Mouse (Mus musculus) stomach, embryonic 16.5 days (tissue): ENCODE measurements around the gene Acp7. TPM values are rescaled to one million over a fixed set of nuclear protein-coding genes. Genes with fewer than 3 reads are reported as not detected.
"Not testable (repeated sequence)": the region's sequence is repeated elsewhere in the genome, so short reads cannot be mapped to it uniquely, and the experiment has no call there.

Experiments used
- ATAC-seq: fragments of 200-750 bp; cut with Nextera tagmentation; 2 replicates; pipeline ENCODE4 v1.8.0; 2017; ENCODE audit warnings: moderate number of reproducible peaks, moderate TSS enrichment; ENCODE audit not compliant: insufficient read depth, low FRiP score
- H3K27ac ChIP-seq: fragments of 300-500 bp; sonication (generic); 2 replicates; pipeline ENCODE4 v1.5.1; 2014; ENCODE audit warnings: low read length
- H3K27me3 ChIP-seq: fragments of 300-500 bp; sonication (generic); 2 replicates; pipeline ENCODE4 v1.6.1; 2014; ENCODE audit warnings: low read length, control low read depth, mixed read lengths; ENCODE audit not compliant: control insufficient read depth, insufficient read depth
- H3K36me3 ChIP-seq: fragments of 300-500 bp; sonication (generic); 2 replicates; pipeline ENCODE4 v1.6.1; 2014; ENCODE audit warnings: low read length; ENCODE audit not compliant: control insufficient read depth, insufficient read depth
- H3K4me1 ChIP-seq: fragments of 300-500 bp; sonication (generic); 2 replicates; pipeline ENCODE4 v1.6.1; 2014; ENCODE audit warnings: low read length, control low read depth, mixed read lengths; ENCODE audit not compliant: control insufficient read depth, insufficient read depth
- H3K4me2 ChIP-seq: fragments of 300-500 bp; sonication (generic); 2 replicates; pipeline ENCODE4 v1.6.1; 2014; ENCODE audit warnings: low read depth, low read length, mixed read lengths
- H3K4me3 ChIP-seq: fragments of 300-500 bp; sonication (generic); replicated peaks from 2 replicates; pipeline ENCODE4 v1.5.1; 2014; ENCODE audit warnings: mild to moderate bottlenecking, low read length
- H3K9ac ChIP-seq: fragments of 300-500 bp; sonication (generic); 2 replicates; pipeline ENCODE4 v1.6.1; 2014; ENCODE audit warnings: low read length
- H3K9me3 ChIP-seq: fragments of 300-500 bp; sonication (generic); replicated peaks from 2 replicates; pipeline ENCODE4 v1.6.1; 2016; ENCODE audit warnings: low read length, control low read depth; ENCODE audit not compliant: control insufficient read depth
- WGBS: fragments of 180-500 bp; shearing (Covaris S2); extraction: QIAGEN DNeasy Blood & Tissue Kit; methylation state at CpG from one replicate; pipeline ENCODE4 v1.1.7; 2014; 5-methylcytosine and 5-hydroxymethylcytosine counted together
- polyA plus RNA-seq: library from polyadenylated mRNA; unstranded; fragments of >200 nt; fragmentation: Nextera tagmentation; extraction: Ambion mirVana; gene quantifications from 2 replicates; pipeline ENCODE4 v1.2.1, GENCODE M21; 2015

Acp7 gene
- polyA plus RNA-seq, 1 experiment from 2014 or later: not detected

GRCm38 (mm10) chr7:28619098-28619715 is 11.9 kb downstream of the Acp7 start:
- no peak for ATAC-seq
- 47% methylated on average over 9 of the region's 9 CpGs for WGBS

GRCm38 (mm10) chr7:28605951-28606350 is 25.2 kb downstream of the Acp7 start:
- Histone ChIP-seq H3K4me2 (no peak overlapping the region), H3K9me3 (no peaks in the 10 kb centered on the region), H3K4me1 (no peaks in the 10 kb centered on the region; the same call in 1 of the 2 replicates), H3K27ac (no peak overlapping the region), H3K4me3 (no peak overlapping the region), H3K27me3 (no peaks in the 10 kb centered on the region), H3K36me3 (no peaks in the 10 kb centered on the region), H3K9ac (no peak overlapping the region)
- no peak for ATAC-seq
- WGBS: 86% methylated on average over 8 of the region's 8 CpGs

More at GRCm38 (mm10) chr7:28619098-28619715, 11.9 kb downstream of the Acp7 start:
- Histone ChIP-seq H3K4me3 (no peak overlapping the region), H3K9ac (no peak overlapping the region), H3K4me1 (no peaks in the 10 kb centered on the region), H3K27ac (no peak overlapping the region), H3K4me2 (no peak overlapping the region), H3K36me3 (no peaks in the 10 kb centered on the region), H3K27me3 (no peaks in the 10 kb centered on the region), H3K9me3 (no peaks in the 10 kb centered on the region)

- not testable (repeated sequence) for H3K27ac ChIP-seq, H3K4me2 ChIP-seq, H3K9me3 ChIP-seq, H3K4me3 ChIP-seq, H3K9ac ChIP-seq, H3K27me3 ChIP-seq, H3K36me3 ChIP-seq, H3K4me1 ChIP-seq, ATAC-seq
- 71% methylated on average over 2 of the region's 2 CpGs for WGBS
Observed at GRCm38 (mm10) chr7:28603788-28604187, 27.3 kb downstream of the Acp7 start.

GRCm38 (mm10) chr7:28603136-28603535 is 28.0 kb downstream of the Acp7 start:
- no peaks in the 10 kb centered on the region; the same call in 1 of the 2 replicates for H3K4me1 ChIP-seq
- no peaks in the 10 kb centered on the region for H3K27me3 ChIP-seq
- H3K9ac ChIP-seq: no peak overlapping the region
- WGBS: 67% methylated on average over 5 of the region's 5 CpGs
- no peaks in the 10 kb centered on the region for H3K36me3 ChIP-seq
- no peak overlapping the region for H3K4me2 ChIP-seq
- no peaks in the 10 kb centered on the region for H3K9me3 ChIP-seq
- no peak overlapping the region for H3K4me3 ChIP-seq
- no peak for ATAC-seq
- no peak overlapping the region for H3K27ac ChIP-seq

GRCm38 (mm10) chr7:28601668-28602067 is 29.5 kb downstream of the Acp7 start:
- 20% methylated on average over 7 of the region's 7 CpGs for WGBS
- Histone ChIP-seq H3K9ac (no peak overlapping the region), H3K4me3 (no peak overlapping the region), H3K4me1 (peaks cover 6% of the 10 kb centered on the region; the same call in 1 of the 2 replicates), H3K9me3 (no peaks in the 10 kb centered on the region), H3K4me2 (no peak overlapping the region), H3K27me3 (no peaks in the 10 kb centered on the region), H3K27ac (no peak overlapping the region), H3K36me3 (no peaks in the 10 kb centered on the region)
- ATAC-seq: no peak

- H3K9me3 ChIP-seq: no peaks in the 10 kb centered on the region
- H3K36me3 ChIP-seq: no peaks in the 10 kb centered on the region
- no peak for ATAC-seq
- no peak overlapping the region for H3K27ac ChIP-seq
- peaks cover 13% of the 10 kb centered on the region for H3K4me1 ChIP-seq
- no peak overlapping the region for H3K9ac ChIP-seq
- 8% methylated on average over 11 of the region's 11 CpGs for WGBS
- H3K4me2 ChIP-seq: no peak overlapping the region
- no peak overlapping the region for H3K4me3 ChIP-seq
- H3K27me3 ChIP-seq: no peaks in the 10 kb centered on the region
Observed at GRCm38 (mm10) chr7:28601029-28601428, 30.1 kb downstream of the Acp7 start.

GRCm38 (mm10) chr7:28598951-28599350 is 32.2 kb downstream of the Acp7 start:
- Histone ChIP-seq H3K36me3 (no peaks in the 10 kb centered on the region), H3K4me2 (no peak overlapping the region), H3K4me3 (no peak overlapping the region), H3K4me1 (peaks cover 27% of the 10 kb centered on the region), H3K9me3 (no peaks in the 10 kb centered on the region), H3K27me3 (no peaks in the 10 kb centered on the region), H3K27ac (no peak overlapping the region), H3K9ac (no peak overlapping the region)
- no peak for ATAC-seq
- WGBS: 59% methylated on average over 2 of the region's 2 CpGs

GRCm38 (mm10) chr7:28597642-28598446 is 33.3 kb downstream of the Acp7 start, which contains the start of the genes Samd4b and Pak4:
TSS of gene Samd4b (minus strand) at chr7:28598144.
TSS of gene Pak4 (minus strand) at chr7:28598185.
- Histone ChIP-seq H3K4me2 (peak within 1 kb of the TSS; percentile 79), H3K9me3 (no peaks in the 10 kb centered on the region), H3K36me3 (no peaks in the 10 kb centered on the region), H3K27ac (peak within 1 kb of the TSS; percentile 94), H3K27me3 (no peaks in the 10 kb centered on the region), H3K4me1 (peaks cover 38% of the 10 kb centered on the region), H3K9ac (peak within 1 kb of the TSS; percentile 81), H3K4me3 (peak within 1 kb of the TSS; percentile 59)
- ATAC-seq: peak; percentile 94
- WGBS: under 1% methylated on average over 66 of the region's 66 CpGs

- Histone ChIP-seq H3K9ac (peak overlapping the region; percentile 81), H3K4me1 (peaks cover 45% of the 10 kb centered on the region), H3K27ac (peak overlapping the region; percentile 94), H3K36me3 (no peaks in the 10 kb centered on the region), H3K27me3 (no peaks in the 10 kb centered on the region), H3K9me3 (no peaks in the 10 kb centered on the region), H3K4me2 (peak overlapping the region; percentile 79), H3K4me3 (peak overlapping the region; percentile 59)
- no peak for ATAC-seq
- 2% methylated on average over 9 of the region's 9 CpGs for WGBS
Observed at GRCm38 (mm10) chr7:28597277-28597570, 33.9 kb downstream of the Acp7 start.
